Mouse (Mus musculus): ENCODE data around the gene Olfr824. TPM values are rescaled to one million over a fixed set of nuclear protein-coding genes. Genes with fewer than 3 reads are reported as not detected.
"Not testable (repeated sequence)": the region's sequence is repeated elsewhere in the genome, so short reads cannot be mapped to it uniquely, and the experiment has no call there.

The Olfr824 gene
- total RNA-seq (2021) (not detected), polyA plus RNA-seq (2012; rRNA removed) (not detected in 2 replicates)
- long read RNA-seq, result 0 reads

DNA sequence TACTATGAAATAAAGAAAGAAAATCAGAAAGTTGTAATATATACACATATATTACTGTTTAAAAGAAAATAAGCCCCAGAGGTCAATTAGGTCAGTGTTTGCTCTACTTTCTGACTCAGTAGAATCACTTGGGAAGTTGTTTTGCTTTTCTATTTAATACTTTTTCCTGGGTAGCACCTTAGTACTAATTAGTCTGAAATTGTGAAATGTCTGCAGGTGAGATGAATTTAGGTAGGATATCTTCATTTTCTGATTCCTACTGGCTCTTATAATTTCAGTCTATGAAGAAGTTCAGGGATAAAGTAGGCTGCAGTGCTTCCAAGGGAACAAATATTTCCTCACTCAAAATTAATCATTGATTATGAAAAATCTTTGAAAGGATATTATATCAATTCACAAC lies at the start of gene Olfr824:
Gene Olfr824, minus strand, starts transcription at position 101 of the 400 bp plus-strand sequence.
- not testable (repeated sequence) for DNase-seq

- no peak for DNase-seq
Measured at GRCm38 (mm10) chr10:130166666-130167065, 36.9 kb upstream of the Olfr824 start, which contains the start of gene Olfr825. TSS of gene Olfr825 (minus strand) at chr10:130166766.

- DNase-seq, result no peak
Measured at GRCm38 (mm10) chr10:130165196-130165595, 35.4 kb upstream of the Olfr824 start.

- DNase-seq, result no peak
Measured at GRCm38 (mm10) chr10:130144121-130144520, 14.3 kb upstream of the Olfr824 start.

- peak; percentile 75 for DNase-seq
Measured at GRCm38 (mm10) chr10:130142481-130142880, 12.7 kb upstream of the Olfr824 start.

DNA sequence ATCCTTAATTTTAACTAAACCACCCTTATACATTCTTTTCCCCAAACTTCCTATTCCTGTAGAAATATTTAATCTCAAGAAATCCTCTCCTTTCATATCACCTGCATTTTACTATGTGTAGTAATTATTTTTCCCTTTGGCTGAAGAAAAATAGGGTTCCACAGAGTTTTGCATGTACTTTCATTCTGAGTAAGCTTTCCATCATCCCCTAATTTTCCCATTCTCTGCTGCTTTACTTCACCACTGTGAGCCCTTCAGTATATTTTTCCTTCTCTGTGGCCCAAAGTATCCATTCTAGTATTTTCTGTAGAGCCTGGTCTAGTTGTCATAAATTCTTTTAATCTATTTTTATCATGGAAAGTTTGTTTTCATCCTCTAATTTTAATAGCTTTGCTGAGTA lies 5.0 kb upstream of the Olfr824 start:
- DNase-seq, result no peak

GRCm38 (mm10) chr10:130116045-130116444 lies 13.8 kb downstream of the Olfr824 start:
- not testable (repeated sequence) for DNase-seq

DNA sequence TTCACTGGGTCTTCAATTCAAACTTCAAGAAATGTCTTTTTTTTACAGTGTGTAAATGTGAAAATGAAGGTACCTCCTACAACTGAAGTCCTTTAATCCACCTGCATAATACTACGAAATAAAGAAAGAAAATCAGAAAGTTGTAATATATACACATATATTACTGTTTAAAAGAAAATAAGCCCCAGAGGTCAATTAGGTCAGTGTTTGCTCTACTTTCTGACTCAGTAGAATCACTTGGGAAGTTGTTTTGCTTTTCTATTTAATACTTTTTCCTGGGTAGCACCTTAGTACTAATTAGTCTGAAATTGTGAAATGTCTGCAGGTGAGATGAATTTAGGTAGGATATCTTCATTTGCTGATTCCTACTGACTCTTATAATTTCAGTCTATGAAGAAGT lies 14.5 kb downstream of the Olfr824 start, which contains the start of gene Olfr823:
Gene Olfr823, minus strand, starts transcription at position 101 of the 400 bp plus-strand sequence.
- not testable (repeated sequence) for DNase-seq

DNA sequence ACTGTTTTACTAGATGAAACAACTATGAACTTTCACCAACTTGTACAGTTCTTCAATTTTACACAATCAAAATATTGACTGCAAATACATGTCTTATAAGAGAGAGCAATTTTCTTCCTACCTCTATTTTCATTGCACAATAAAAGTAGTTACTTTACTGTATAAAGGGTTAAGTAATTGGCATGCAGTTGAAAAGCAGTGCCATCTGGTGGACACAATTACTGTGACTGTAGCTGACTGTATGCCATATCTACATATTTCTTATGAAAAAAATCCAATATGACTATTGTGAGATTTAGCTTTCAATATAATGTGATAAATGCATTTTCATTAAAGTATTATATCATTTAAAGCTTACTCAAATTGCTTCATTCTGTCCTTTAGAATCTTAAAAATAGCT lies 33.7 kb downstream of the Olfr824 start:
- DNase-seq, result no peak

DNA sequence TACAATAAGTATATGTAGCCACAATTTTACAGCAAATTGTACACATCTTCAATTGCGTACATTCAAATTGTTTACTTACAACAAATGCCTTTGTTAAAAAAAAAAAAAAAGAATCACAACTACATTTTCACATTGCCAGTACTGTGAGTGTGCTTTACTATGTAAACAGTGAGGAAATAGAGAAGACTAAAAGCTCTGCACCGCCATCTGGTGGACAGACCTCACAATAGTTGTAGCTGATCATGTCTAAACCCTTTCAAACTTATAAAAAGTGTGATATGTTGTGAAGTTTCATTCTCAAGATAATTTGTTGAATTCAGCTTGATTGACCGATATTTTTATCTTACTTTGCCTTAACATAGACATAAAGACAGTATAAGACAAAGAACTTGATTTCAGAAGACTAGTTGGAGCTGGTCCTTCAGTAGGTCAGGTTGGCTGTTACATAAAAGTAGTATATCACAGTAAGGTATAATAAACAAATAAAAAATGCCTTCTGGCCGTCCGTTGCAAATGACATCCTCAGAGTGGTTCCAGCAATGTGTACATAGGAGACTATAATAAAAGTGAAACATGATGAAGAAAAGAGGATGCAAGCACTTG lies 36.9 kb downstream of the Olfr824 start:
- DNase-seq, result peak; percentile 33

Other genes with a start within 250 kb of the Olfr824 start
- not detected for gene Olfr815, start 224.1 kb downstream of the Olfr824 start, total RNA-seq (2021)
- not detected in 2 replicates for gene Olfr815, start 224.1 kb downstream of the Olfr824 start, polyA plus RNA-seq (2012; rRNA removed)
- gene Olfr816, start 214.4 kb downstream of the Olfr824 start, total RNA-seq (2021), result not detected
- gene Olfr816, start 214.4 kb downstream of the Olfr824 start, polyA plus RNA-seq (2012; rRNA removed), result not detected in 2 replicates
- gene Olfr818, start 180.9 kb downstream of the Olfr824 start, total RNA-seq (2021), result not detected
- gene Olfr818, start 180.9 kb downstream of the Olfr824 start, polyA plus RNA-seq (2012; rRNA removed), result not detected in 2 replicates
- gene Olfr819, start 162.7 kb downstream of the Olfr824 start, total RNA-seq (2021), result not detected
- gene Olfr819, start 162.7 kb downstream of the Olfr824 start, polyA plus RNA-seq (2012; rRNA removed), result not detected in 2 replicates
- not detected for gene Olfr247, start 153.9 kb downstream of the Olfr824 start, total RNA-seq (2021)
- not detected in 2 replicates for gene Olfr247, start 153.9 kb downstream of the Olfr824 start, polyA plus RNA-seq (2012; rRNA removed)
- not detected for gene Gm10310, start 144.9 kb downstream of the Olfr824 start, total RNA-seq (2021)
- gene Gm10310, start 144.9 kb downstream of the Olfr824 start, polyA plus RNA-seq (2012; rRNA removed), result not detected in 2 replicates
- not detected for gene Olfr820, start 117.4 kb downstream of the Olfr824 start, total RNA-seq (2021)
- gene Olfr820, start 117.4 kb downstream of the Olfr824 start, polyA plus RNA-seq (2012; rRNA removed), result not detected in 2 replicates
- gene Olfr821, start 99.7 kb downstream of the Olfr824 start, total RNA-seq (2021), result not detected
- not detected in 2 replicates for gene Olfr821, start 99.7 kb downstream of the Olfr824 start, polyA plus RNA-seq (2012; rRNA removed)
- gene Olfr822, start 58.8 kb downstream of the Olfr824 start, total RNA-seq (2021), result not detected
- gene Olfr822, start 58.8 kb downstream of the Olfr824 start, polyA plus RNA-seq (2012; rRNA removed), result not detected in 2 replicates
- gene Olfr823, start 14.6 kb downstream of the Olfr824 start, total RNA-seq (2021), result not detected
- gene Olfr823, start 14.6 kb downstream of the Olfr824 start, polyA plus RNA-seq (2012; rRNA removed), result not detected in 2 replicates
- gene Olfr825, start 36.8 kb upstream of the Olfr824 start, total RNA-seq (2021), result not detected
- gene Olfr825, start 36.8 kb upstream of the Olfr824 start, polyA plus RNA-seq (2012; rRNA removed), result not detected in 2 replicates
- not detected for gene Olfr826, start 54.2 kb upstream of the Olfr824 start, total RNA-seq (2021)
- not detected in 2 replicates for gene Olfr826, start 54.2 kb upstream of the Olfr824 start, polyA plus RNA-seq (2012; rRNA removed)
- gene Olfr827, start 84.4 kb upstream of the Olfr824 start, total RNA-seq (2021), result not detected
- gene Olfr827, start 84.4 kb upstream of the Olfr824 start, polyA plus RNA-seq (2012; rRNA removed), result not detected in 2 replicates
- 1 to 10 TPM in 1 of 2 experiments, under 1 TPM in 1; 0.61 to 1.1 TPM for gene Neurod4, start 150.2 kb upstream of the Olfr824 start, total RNA-seq (2021)
- gene Neurod4, start 150.2 kb upstream of the Olfr824 start, polyA plus RNA-seq (2012; rRNA removed), result 0.08 TPM in 1 of 2 replicates, not detected in the other
- gene Tespa1, start 192.9 kb upstream of the Olfr824 start, total RNA-seq (2021), result under 1 TPM; 0.35 to 0.90 TPM
- 0.09 TPM in 1 of 2 replicates, not detected in the other for gene Tespa1, start 192.9 kb upstream of the Olfr824 start, polyA plus RNA-seq (2012; rRNA removed)